Mouse (Mus musculus): ENCODE measurements around the gene Dmxl2.
A peak's percentile ranks its signal among the peaks of the same experiment; 100 is the strongest.

Gene Dmxl2

DNA sequence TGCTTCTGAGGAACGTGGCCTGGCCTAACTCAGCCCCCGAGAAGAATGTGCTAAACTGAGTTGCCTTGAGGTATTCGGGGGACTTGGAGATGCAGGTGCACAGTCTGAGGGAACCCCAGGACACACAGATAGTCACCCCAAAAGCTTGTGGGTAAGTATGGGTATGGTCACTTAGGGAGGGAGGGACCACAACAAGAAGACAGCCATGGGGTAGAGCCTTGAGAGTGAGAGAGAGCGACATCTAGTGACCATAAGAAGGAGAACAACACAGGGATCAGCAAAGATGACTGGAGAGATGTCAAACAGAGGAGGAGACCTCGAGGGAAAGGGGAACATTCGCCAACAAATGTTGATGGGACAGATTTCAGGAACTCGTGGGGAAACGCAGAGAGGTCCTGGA, 178.0 kb downstream of the Dmxl2 start:
- DNase-seq (ENCODE audit: low read depth, low spot score), result peak; percentile 46

DNA sequence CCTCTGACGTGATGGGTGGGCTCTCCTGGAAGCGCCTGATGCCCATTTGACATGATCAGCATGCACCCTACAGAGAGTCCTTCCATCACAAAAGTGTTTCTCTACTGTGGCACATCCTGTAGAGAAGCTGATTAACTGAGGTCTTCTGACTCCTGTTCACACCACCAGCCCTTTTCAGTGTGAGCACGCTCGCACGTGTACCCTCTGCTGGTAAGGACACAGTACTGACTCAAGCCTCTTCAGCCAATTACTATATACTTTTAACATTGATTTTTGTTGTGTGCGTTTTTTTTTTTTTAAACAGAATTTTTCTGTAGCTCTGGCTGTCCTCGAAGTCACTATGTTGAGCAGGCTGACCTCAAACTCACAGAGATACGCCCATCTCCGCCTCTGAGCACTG, 185.1 kb downstream of the Dmxl2 start:
- no peak for DNase-seq (ENCODE audit: low read depth, low spot score)

All from ZHBTc4 (cell line).